Mouse (Mus musculus) heart, postnatal 0 days (tissue): ENCODE measurements around the gene Gabbr2. TPM values are rescaled to one million over a fixed set of nuclear protein-coding genes. Genes with fewer than 3 reads are reported as not detected.

Experiments used
- ATAC-seq: fragments of 200-750 bp; cut with Nextera tagmentation; 2 replicates; pipeline ENCODE4 v1.8.0; 2017; ENCODE audit warnings: low read depth, moderate number of reproducible peaks, moderate library complexity; ENCODE audit not compliant: insufficient read depth
- DNase-seq: peaks from one replicate; pipeline ENCODE4 v3.0.0-alpha.2; 2016; ENCODE audit warnings: low spot score
- H3K27ac ChIP-seq: fragments of 300-500 bp; sonication (generic); 2 replicates; pipeline ENCODE4 v1.5.1; 2014; ENCODE audit warnings: low read depth, mild to moderate bottlenecking
- H3K27me3 ChIP-seq: fragments of 300-500 bp; sonication (generic); 2 replicates; pipeline ENCODE4 v1.6.1; 2014; ENCODE audit warnings: low read length, mixed read lengths; ENCODE audit not compliant: control insufficient read depth, insufficient read depth
- H3K36me3 ChIP-seq: fragments of 300-500 bp; sonication (generic); replicated peaks from 2 replicates; pipeline ENCODE4 v1.6.1; 2014; ENCODE audit warnings: low read length, mixed read lengths; ENCODE audit not compliant: control insufficient read depth, insufficient read depth
- H3K4me1 ChIP-seq: fragments of 300-500 bp; sonication (generic); 2 replicates; pipeline ENCODE4 v1.6.1; 2014; ENCODE audit warnings: antibody characterized with exemption; ENCODE audit not compliant: control insufficient read depth, insufficient read depth
- H3K4me2 ChIP-seq: fragments of 300-500 bp; sonication (generic); 2 replicates; pipeline ENCODE4 v1.6.1; 2014; ENCODE audit warnings: low read depth, mild to moderate bottlenecking, low read length, moderate library complexity
- H3K4me3 ChIP-seq: fragments of 300-500 bp; sonication (generic); 2 replicates; pipeline ENCODE4 v1.5.1; 2014; ENCODE audit warnings: low read depth, low read length
- H3K9ac ChIP-seq: fragments of 300-500 bp; sonication (generic); replicated peaks from 2 replicates; pipeline ENCODE4 v1.6.1; 2014; ENCODE audit warnings: low read depth, low read length, mixed read lengths
- H3K9me3 ChIP-seq: fragments of 300-500 bp; sonication (generic); replicated peaks from 2 replicates; pipeline ENCODE4 v1.6.1; 2016; ENCODE audit warnings: low read length; ENCODE audit not compliant: control insufficient read depth
- CTCF ChIP-seq: IDR thresholded peaks from 2 replicates; pipeline ENCODE4 v1.5.1; 2016; ENCODE audit warnings: antibody characterized with exemption, control low read depth, low read depth
- EP300 ChIP-seq: IDR thresholded peaks from 2 replicates; pipeline ENCODE4 v1.6.1; 2016; ENCODE audit warnings: antibody characterized with exemption, low read depth
- WGBS: fragments of 180-500 bp; shearing (Covaris S2); extraction: QIAGEN DNeasy Blood & Tissue Kit; methylation state at CpG from one replicate; pipeline ENCODE4 v1.1.7; 2014; 5-methylcytosine and 5-hydroxymethylcytosine counted together
- polyA plus RNA-seq: library from polyadenylated mRNA; unstranded; fragments of >200 nt; fragmentation: Nextera tagmentation; extraction: Ambion mirVana; gene quantifications from 2 replicates; pipeline ENCODE4 v1.2.1, GENCODE M21; 2015
- total RNA-seq: library from RNA; depleted of rRNA; stranded (reverse); fragments of >200 nt; gene quantifications from 2 replicates; pipeline ENCODE4 v1.2.3, GENCODE M21; 2014; ENCODE audit warnings: low replicate concordance

The Gabbr2 gene
- total and polyA plus RNA-seq, 2 experiments from 2014 or later = 0.07 TPM; not detected in 1

DNA sequence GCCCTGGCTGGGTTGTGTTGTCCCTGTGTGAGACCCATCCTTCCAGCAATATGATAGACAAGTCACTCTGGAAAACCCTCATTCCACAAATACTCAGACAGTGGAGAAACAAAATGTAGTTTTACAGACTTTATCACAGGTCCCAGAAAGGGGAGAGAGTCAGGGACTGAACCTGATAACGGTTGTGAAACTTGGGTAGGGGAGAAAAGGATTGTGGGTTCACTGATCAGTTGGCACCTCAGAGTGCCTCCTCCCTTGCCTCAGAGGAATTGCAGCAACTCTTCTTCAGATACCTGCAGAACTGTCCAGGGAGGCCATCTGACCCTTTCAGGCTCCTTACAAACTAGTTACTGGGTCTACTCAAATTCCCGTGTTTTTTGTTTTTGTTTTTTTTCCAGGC, 359.2 kb downstream of the Gabbr2 start:
- WGBS = 54% methylated on average over 2 of the region's 2 CpGs
- H3K4me1 ChIP-seq = 0 out of 2 replicates have a peak, but pooled peaks cover 4% of the 10 kb centered on the region
- ATAC-seq = no peak
- no peaks in the 10 kb centered on the region for H3K36me3 ChIP-seq
- no peak overlapping the region for H3K9ac ChIP-seq
- H3K9me3 ChIP-seq = no peaks in the 10 kb centered on the region
- no peak overlapping the region for H3K27ac ChIP-seq
- H3K4me3 ChIP-seq = no peak overlapping the region
- DNase-seq = no peak
- no peaks in the 10 kb centered on the region for H3K27me3 ChIP-seq
- H3K4me2 ChIP-seq = no peak overlapping the region
- TF ChIP-seq EP300 = no peak
- no peak for TF ChIP-seq CTCF

DNA sequence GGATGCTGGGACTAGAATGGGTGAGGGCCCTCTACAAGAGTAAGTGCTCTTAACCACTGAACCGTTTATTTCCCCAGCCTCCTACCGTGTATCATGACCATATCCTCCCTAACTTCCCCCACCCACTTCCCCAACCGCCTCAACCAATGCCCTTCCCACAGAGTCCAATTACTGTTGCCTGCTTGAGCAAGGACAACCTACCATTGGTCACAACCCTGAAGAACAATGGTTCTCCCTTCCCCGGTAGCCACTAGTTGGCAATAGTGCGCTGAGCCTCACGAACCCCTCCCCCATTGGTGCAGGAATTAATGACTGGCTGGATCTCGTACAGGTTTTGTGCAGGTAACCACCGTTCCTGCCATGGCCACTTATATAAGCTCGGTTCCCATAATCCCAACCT, 361.3 kb downstream of the Gabbr2 start:
- H3K9me3 ChIP-seq = no peaks in the 10 kb centered on the region
- no peaks in the 10 kb centered on the region for H3K27me3 ChIP-seq
- TF ChIP-seq EP300 (no peak), CTCF (0 out of 2 replicates have a peak, but pooled peaks have one; percentile 7)
- ATAC-seq (no peak), DNase-seq (no peak)
- H3K4me3 ChIP-seq = no peak overlapping the region
- H3K4me1 ChIP-seq = 0 out of 2 replicates have a peak, but pooled peaks cover 4% of the 10 kb centered on the region
- H3K4me2 ChIP-seq = no peak overlapping the region
- no peak overlapping the region for H3K27ac ChIP-seq
- no peaks in the 10 kb centered on the region for H3K36me3 ChIP-seq
- H3K9ac ChIP-seq = no peak overlapping the region
- WGBS = 52% methylated on average over 9 of the region's 9 CpGs

DNA sequence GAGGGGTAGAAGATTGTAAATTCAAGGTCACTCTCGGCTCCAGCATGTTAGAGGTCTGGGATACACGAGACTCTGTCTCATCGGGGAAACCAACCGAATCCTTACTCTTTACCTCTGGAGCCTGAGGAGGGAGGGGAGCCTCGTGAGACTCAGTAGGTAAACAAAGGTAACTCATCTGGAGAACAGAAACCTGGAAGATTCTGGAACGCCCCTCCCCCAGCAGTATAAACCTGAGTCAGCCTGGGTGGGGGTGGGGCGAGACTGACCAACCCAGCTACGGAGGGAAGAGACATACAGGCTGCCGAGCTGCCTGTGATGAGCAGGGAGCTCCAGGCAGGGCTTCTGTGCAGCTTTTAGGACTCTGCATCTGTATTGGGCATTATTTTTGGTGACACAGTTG, 362.8 kb downstream of the Gabbr2 start:
- Histone ChIP-seq H3K9me3 (no peaks in the 10 kb centered on the region), H3K27me3 (no peaks in the 10 kb centered on the region), H3K27ac (no peak overlapping the region), H3K9ac (no peak overlapping the region), H3K36me3 (no peaks in the 10 kb centered on the region), H3K4me3 (no peak overlapping the region), H3K4me1 (0 out of 2 replicates have a peak, but pooled peaks cover 4% of the 10 kb centered on the region), H3K4me2 (0 out of 2 replicates have a peak overlapping the region, but pooled peaks have one; percentile 13)
- DNase-seq = no peak
- WGBS = 39% methylated on average over 9 of the region's 9 CpGs
- no peak for TF ChIP-seq EP300
- TF ChIP-seq CTCF = no peak
- ATAC-seq = no peak

DNA sequence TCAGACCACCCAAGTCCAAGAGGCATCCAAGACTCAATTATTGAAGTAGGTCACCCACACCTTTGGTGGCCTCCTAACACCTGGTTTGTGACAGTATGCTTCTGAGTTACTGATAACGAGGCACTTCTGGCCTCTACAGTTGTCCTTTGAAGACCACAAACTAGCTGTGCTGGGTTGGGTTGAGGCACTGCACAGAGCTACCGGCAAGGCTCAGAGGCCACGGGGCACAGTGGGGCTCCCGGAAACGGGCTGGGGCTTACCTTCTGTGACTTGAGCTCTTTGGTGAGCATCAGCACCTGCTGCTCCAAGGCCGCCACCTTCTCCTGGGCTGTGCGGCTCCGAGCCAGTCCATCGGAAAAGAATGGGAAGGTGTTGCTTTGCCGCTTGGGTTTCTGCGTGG, 363.6 kb downstream of the Gabbr2 start:
- Histone ChIP-seq H3K4me1 (0 out of 2 replicates have a peak, but pooled peaks cover 4% of the 10 kb centered on the region), H3K9me3 (no peaks in the 10 kb centered on the region), H3K9ac (no peak overlapping the region), H3K27me3 (no peaks in the 10 kb centered on the region), H3K4me3 (no peak overlapping the region), H3K27ac (no peak overlapping the region), H3K4me2 (no peak overlapping the region), H3K36me3 (no peaks in the 10 kb centered on the region)
- WGBS = 70% methylated on average over 11 of the region's 11 CpGs
- no peak for ATAC-seq
- TF ChIP-seq CTCF = no peak
- TF ChIP-seq EP300 = no peak
- DNase-seq = no peak

DNA sequence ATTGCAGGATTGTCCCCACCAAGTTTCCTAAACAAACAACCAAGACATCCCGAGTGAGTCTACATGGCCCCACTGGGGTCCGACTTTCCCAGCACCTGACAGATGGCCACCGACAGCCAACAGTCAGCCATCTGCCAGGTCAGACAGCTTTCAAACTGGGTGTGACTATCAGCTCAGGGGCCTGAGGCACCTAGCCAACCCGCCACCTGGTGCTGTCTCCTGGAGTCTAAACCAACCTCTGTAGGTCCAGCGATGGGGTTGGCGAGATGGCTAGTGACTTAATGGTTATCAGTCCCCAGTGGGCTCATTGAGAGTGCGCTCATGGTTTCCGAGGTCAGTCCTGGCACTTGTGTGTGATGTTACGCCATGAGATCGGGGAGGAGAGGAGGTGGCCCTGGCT, 366.6 kb downstream of the Gabbr2 start:
- Histone ChIP-seq H3K9me3 (no peaks in the 10 kb centered on the region), H3K27ac (no peak overlapping the region), H3K4me3 (no peak overlapping the region), H3K36me3 (no peaks in the 10 kb centered on the region), H3K27me3 (0 out of 2 replicates have a peak, but pooled peaks cover 7% of the 10 kb centered on the region), H3K9ac (no peak overlapping the region), H3K4me1 (0 out of 2 replicates have a peak, but pooled peaks cover 4% of the 10 kb centered on the region), H3K4me2 (no peak overlapping the region)
- ATAC-seq (no peak), DNase-seq (no peak)
- WGBS = 73% methylated on average over 10 of the region's 10 CpGs
- TF ChIP-seq EP300 = no peak

DNA sequence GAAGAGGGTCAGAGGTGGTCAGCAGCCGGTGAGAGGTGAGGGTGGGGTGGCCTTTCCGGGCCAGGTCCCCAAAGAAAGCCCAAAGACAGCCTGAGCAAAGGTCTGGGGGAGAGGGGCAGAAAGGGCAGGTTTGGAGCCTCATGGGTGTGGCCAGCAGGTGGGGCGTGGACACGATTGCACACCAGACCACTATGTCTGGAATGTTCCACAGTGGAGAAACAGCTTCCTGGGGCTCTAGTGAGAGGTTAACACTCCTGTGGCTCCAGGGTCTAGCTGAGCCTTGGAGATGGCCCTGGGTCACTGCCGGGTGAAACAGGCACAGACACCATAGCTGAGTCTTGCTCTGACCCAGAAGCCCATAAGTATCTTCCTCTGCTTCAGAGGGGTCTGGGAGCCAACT, 368.7 kb downstream of the Gabbr2 start:
- Histone ChIP-seq H3K27ac (no peak overlapping the region), H3K4me2 (no peak overlapping the region), H3K9ac (no peak overlapping the region), H3K36me3 (no peaks in the 10 kb centered on the region), H3K4me1 (no peaks in the 10 kb centered on the region), H3K4me3 (no peak overlapping the region), H3K27me3 (peaks cover 16% of the 10 kb centered on the region; the same call in 1 of the 2 replicates), H3K9me3 (no peaks in the 10 kb centered on the region)
- DNase-seq = no peak
- WGBS = 73% methylated on average over 5 of the region's 5 CpGs
- TF ChIP-seq CTCF (no peak), EP300 (no peak)
- ATAC-seq = no peak
